Mouse (Mus musculus) adrenal gland, adult 2 months (tissue): ENCODE data around the gene Cdc42bpg. TPM values are rescaled to one million over a fixed set of nuclear protein-coding genes. Genes with fewer than 3 reads are reported as not detected.
A peak's percentile ranks its signal among the peaks of the same experiment; 100 is the strongest.
"Not testable (repeated sequence)": the region's sequence is repeated elsewhere in the genome, so short reads cannot be mapped to it uniquely, and the experiment has no call there.

Experiments used
- DNase-seq: peaks from one replicate; pipeline ENCODE4 v3.0.0; 2021
- polyA plus RNA-seq: library from polyadenylated mRNA; depleted of rRNA; stranded (reverse); fragments of >200 nt; gene quantifications from 2 replicates; pipeline ENCODE4 v1.2.3, GENCODE M21; 2012
- total RNA-seq, 2 experiments: library from RNA; stranded (reverse); gene quantifications; 2 replicates each; pipeline ENCODE4 v1.2.3; 2021

Gene Cdc42bpg
- total and polyA plus RNA-seq, 3 experiments, result 14.4 to 24.6 (median 23.7) TPM

DNA sequence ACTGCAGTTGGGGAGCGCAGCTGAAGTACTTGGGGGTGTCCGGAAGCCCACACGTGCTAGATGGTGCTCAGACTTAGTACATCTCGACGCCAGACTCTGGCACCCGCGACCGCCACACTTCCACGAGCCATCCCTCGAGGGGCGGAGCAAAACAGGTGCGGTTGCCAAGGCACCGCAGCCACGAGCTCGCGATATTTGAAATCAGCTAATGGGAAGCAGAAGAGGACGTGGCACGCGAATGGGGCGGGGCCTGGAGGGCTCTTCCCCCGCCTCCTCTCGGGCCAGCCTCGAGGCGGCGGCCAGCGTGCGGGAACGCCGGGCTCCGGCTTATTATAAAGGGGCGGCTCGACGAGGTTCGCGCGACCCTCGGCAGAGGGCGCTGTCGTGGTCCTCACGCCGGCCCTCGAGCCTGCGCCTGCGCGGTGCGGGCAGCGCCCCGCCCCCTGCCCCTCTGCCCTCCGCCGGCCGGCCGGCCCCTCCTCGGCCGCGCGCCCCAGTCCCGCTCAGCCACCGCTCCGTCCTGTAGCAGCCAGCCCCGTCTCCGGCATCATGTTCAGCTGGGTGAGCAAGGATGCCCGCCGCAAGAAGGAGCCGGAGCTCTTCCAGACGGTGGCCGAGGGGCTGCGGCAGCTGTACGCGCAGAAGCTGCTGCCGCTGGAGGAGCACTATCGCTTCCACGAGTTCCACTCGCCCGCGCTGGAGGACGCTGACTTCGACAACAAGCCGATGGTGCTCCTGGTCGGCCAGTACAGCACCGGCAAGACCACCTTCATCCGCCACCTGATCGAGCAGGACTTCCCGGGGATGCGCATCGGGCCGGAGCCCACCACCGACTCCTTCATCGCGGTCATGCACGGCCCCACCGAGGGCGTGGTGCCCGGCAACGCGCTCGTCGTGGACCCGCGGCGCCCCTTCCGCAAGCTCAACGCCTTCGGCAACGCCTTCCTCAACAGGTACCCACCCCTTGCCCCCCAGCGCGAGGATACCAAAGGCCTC is 29.5 kb upstream of the Cdc42bpg start, which contains the start of gene Ehd1:
Gene Ehd1 (plus strand): TSS at position 300 of the 996 bp plus-strand sequence.
- peak; percentile 98 for DNase-seq

DNA sequence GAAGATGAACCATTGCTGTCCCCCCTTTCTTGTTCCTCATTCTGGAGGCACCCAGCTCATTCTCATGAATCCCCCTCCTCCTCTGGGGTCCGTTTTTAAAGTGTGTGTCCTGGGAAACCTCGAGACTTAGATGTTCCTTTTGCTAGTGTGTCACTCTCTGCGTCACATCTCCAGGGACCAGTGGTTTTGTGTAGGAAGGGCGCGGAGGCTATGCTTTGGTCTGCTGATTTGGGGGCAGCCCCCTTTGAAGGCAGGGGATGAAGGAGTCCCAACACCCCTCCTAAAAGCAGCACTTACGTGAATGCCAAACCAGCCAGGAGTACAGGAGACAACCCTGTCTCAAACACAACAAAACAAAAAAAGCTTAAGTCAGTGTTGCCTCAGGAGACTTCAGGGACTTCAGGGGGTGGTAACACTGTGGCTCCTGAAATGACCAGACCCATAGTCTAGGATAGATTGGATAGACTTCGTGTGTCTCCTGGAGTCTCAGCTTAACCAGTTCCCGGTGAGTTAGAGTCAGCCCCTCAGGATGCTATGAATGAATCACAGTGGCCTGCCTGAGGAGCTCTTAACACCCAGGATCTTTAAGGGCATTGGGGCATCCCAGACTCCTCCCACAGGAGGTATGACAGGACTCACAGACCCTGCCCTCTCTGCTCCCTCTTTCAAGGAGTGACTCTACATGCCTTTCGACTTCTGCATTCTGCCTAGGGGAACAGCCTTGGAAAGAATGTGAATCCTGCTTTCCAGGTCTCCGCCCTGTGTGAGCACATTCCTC is 28.4 kb upstream of the Cdc42bpg start:
- DNase-seq, result peak; percentile 90

DNA sequence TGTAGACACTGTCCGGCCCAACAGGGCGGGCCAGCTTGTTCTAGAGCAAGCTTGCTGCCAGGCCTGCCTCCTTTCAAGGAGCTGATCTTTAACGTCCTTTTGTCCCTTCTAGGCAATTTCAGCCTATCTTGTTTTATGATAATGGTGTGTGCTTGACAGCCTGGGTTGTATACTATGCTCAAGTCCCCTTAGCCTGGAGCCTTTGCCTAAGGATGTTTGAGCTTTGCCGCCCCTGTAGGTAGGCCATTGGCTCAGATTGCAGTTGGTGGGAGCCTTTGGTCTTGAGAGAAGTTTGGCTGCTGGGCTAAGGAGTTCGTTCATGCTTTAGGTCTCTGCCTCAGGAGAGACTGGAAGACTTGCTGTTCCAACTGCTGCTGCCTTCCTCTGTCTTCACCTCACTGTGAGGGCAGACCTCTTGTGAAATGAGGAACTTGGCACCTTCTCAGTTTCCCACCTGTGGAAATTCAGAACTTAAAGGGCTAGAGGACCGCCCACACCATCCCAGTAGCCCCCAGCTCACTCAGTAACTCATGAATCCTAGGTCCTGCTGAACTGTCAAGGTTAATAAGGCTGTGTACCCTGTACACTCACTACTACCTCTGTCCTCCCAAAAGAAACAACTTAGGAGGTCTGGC is 27.7 kb upstream of the Cdc42bpg start:
- no peak for DNase-seq

GRCm38 (mm10) chr19:6279481-6280144 is 26.6 kb upstream of the Cdc42bpg start:
- DNase-seq, result no peak

DNA sequence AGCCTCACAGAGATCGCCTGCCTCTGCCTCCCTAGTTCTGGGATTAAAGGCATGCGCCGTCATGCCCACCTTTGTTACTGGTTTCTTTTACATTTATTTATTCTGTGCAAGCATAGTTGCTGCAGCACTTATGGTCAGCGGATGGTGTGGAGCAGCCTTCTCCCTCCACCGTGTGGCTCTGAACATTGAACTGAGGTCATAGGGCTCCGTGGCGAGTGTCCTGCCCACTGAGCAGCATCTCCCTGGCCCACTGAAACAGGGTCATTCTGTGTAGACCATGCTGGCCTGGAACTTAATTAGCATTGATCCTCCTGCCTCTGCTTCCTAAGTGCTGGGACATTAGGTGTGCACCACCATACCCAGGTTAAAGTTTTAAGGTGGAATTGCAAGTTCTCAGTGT is 25.7 kb upstream of the Cdc42bpg start:
- no peak for DNase-seq

GRCm38 (mm10) chr19:6281122-6282020 is 24.9 kb upstream of the Cdc42bpg start:
- no peak for DNase-seq

GRCm38 (mm10) chr19:6283001-6283400 is 23.3 kb upstream of the Cdc42bpg start:
- DNase-seq, result no peak

- no peak for DNase-seq
These were observed 21.8 kb upstream of the Cdc42bpg start for GRCm38 (mm10) chr19:6284502-6284901.

DNA sequence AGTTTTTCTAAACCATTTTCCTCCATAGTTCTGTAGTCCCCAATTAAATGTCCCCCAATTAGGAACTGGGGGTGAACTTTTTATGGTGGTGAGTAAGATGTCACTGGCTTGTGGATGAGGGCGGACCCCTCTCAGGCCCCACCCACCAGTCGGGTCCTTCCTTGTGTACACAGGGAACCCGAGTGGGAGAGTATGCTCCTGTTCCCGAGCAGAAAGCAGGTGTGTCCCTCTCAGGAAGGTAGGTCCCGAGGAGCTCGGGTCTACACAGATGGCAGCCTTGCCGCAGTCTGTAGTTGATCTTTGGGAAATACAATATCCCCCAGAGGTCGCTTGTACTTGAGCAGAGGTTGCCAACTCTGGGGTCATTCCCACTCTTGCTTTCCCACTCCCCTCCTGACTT is 21.0 kb upstream of the Cdc42bpg start:
- DNase-seq, result no peak

DNA sequence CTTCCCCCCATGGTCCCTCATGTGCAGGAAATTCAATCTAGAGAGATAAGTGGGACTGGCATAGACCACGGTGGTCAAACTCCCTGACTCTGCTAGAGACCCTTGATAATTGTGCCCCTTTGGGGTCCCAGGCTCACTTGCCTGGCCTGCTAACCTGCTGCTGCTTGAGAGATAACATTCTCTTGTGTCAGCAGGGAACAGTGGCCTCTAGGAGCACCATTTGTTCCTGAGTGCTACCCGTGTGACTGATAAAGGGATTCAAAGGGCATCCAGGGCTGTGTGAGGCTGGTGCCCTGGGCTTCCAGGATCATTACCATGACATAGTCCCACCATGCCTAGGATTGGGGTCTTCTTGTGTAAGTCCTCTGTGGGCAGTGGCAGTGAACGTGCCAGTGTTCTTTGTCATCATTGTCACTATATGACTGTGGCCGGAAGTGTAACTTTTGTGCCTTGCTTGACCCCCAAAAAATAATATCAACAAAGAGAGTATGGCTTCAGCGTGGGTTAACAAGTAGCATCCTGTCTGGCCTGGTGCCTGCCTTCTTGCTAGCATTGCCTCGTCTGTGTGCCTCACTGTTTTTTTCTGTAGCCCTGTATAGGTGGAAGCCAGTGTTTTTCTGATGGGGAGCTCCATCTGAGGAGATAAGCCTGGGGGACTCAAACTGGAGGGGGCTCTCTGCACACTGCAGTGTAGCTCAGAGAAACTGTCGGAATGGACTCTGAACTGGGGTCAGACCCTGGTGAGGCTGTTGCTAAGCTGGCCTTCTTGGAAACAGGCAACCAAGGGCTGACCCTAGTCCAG is 20.4 kb upstream of the Cdc42bpg start:
- no peak for DNase-seq

GRCm38 (mm10) chr19:6286434-6287401 is 19.5 kb upstream of the Cdc42bpg start:
- DNase-seq, result no peak

GRCm38 (mm10) chr19:6288236-6288894 is 17.9 kb upstream of the Cdc42bpg start:
- DNase-seq, result no peak

DNA sequence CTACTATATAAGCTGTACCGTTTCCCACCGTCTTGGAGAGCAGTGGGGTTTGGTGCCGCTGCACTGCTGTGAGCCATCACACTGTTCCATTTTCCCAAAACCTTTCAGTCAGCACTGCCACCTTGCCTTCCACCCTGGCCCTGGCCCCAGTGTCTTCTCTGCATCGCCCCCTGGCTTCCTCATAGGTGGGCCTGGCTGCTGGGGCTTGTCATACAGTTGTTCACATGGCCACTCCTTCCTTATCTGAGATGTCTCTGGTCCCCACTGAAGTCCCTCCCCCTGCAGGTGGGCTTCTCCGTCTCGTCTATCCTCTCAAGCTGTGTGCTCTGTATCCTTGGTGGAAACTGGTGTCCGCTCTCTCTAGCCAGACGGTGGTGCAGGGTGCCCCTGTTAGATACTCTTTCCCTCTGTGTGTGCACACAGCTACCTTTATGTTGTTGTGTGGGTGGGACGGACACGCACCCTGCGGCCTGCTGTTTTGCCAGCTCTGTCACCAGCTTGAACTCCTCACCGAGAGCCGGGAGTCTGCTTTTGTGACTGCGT is 16.5 kb upstream of the Cdc42bpg start:
- no peak for DNase-seq

DNA sequence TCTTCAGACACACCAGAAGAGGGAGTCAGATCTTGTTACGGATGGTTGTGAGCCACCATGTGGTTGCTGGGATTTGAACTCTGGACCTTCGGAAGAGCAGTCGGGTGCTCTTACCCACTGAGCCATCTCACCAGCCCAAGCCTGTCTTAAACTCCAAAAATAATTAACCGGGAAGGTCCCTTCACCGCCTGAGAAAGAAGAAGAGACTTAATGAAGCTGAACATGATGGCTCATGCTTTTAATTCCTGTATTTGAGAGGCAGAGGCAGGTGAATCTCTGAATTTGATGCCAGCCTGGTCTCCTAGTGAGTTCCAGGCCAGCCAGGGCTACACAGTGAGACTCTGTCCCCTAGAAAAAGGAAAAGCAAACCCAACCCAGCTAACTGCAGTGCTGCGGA is 15.5 kb upstream of the Cdc42bpg start:
- not testable (repeated sequence) for DNase-seq

- peak; percentile 54 for DNase-seq
These were observed 15.0 kb upstream of the Cdc42bpg start for GRCm38 (mm10) chr19:6291117-6291781.

- DNase-seq, result no peak
These were observed 14.0 kb upstream of the Cdc42bpg start for GRCm38 (mm10) chr19:6292262-6292661.

- DNase-seq, result no peak
These were observed 12.0 kb upstream of the Cdc42bpg start for GRCm38 (mm10) chr19:6294301-6294700.
